Mouse (Mus musculus): ENCODE measurements around the gene Acsl3. TPM values are rescaled to one million over a fixed set of nuclear protein-coding genes. Genes with fewer than 3 reads are reported as not detected.

The Acsl3 gene
- polyA plus RNA-seq, 1 experiment from 2014 or later, result 97.7 TPM

DNA sequence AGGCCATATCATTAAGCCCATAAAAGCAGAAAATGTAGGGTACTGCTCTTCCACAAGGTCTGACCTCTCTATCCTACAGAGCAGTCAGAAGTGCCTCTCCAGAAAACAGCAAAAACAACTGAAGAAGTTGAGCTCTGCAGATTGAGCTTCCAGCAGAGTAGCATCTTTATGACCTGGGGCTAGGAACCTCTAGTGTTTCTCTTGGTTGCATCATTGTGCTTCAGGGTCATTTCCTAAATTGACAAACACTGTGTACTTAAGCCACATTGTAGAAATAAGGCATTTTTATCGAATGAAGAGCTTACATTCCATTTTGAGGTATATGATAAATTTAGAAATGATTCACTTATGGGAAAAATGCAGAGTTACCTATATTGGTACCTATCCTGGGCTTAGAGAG is 9.0 kb downstream of the Acsl3 start:
- Histone ChIP-seq H3K36me3 (ENCODE audit: control insufficient read depth, insufficient read depth, low read length) (peaks cover 42% of the 10 kb centered on the region), H3K9me3 (ENCODE audit: control insufficient read depth, low read length) (no peaks in the 10 kb centered on the region), H3K9ac (ENCODE audit: low read depth, low read length) (no peak overlapping the region), H3K27me3 (ENCODE audit: control insufficient read depth, insufficient read depth, low read length) (no peaks in the 10 kb centered on the region), H3K4me3 (ENCODE audit: low read length) (no peak overlapping the region), H3K27ac (ENCODE audit: low read depth, low read length) (no peak overlapping the region), H3K4me1 (ENCODE audit: control insufficient read depth, insufficient read depth, low read length) (no peaks in the 10 kb centered on the region), H3K4me2 (replicated peaks; ENCODE audit: low read depth, low read length) (no peak overlapping the region)
- ATAC-seq (ENCODE audit: low FRiP score, low TSS enrichment), result no peak
- 95% methylated on average over 1 of the region's 1 CpGs for WGBS

DNA sequence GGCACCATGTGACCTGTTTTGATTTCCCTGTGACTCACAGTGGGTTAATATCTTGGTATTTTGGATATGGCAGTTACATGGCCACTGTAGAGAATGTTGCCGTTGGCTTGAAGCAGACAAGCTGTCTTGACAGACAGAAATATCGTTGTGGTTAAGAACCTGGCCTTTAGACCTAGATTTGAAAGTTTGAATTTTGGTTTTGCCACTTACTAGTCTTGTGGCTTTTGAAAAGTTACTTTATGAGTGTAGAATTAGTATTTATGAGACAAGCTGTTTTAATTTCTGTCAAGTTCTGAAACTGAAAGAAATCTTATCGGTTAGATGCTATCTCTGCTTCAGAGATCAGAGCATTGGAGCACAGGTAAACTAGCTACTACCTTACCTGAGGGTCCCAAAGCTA is 24.7 kb downstream of the Acsl3 start:
- WGBS, result 90% methylated on average over 3 of the region's 3 CpGs
- Histone ChIP-seq H3K4me1 (ENCODE audit: control insufficient read depth, insufficient read depth, low read length) (no peaks in the 10 kb centered on the region), H3K27me3 (ENCODE audit: control insufficient read depth, insufficient read depth, low read length) (no peaks in the 10 kb centered on the region), H3K36me3 (ENCODE audit: control insufficient read depth, insufficient read depth, low read length) (peaks cover 5% of the 10 kb centered on the region; the same call in 1 of the 2 replicates), H3K9ac (ENCODE audit: low read depth, low read length) (no peak overlapping the region), H3K4me3 (ENCODE audit: low read length) (no peak overlapping the region), H3K9me3 (ENCODE audit: control insufficient read depth, low read length) (no peaks in the 10 kb centered on the region), H3K27ac (ENCODE audit: low read depth, low read length) (no peak overlapping the region), H3K4me2 (replicated peaks; ENCODE audit: low read depth, low read length) (no peak overlapping the region)
- ATAC-seq (ENCODE audit: low FRiP score, low TSS enrichment), result no peak

DNA sequence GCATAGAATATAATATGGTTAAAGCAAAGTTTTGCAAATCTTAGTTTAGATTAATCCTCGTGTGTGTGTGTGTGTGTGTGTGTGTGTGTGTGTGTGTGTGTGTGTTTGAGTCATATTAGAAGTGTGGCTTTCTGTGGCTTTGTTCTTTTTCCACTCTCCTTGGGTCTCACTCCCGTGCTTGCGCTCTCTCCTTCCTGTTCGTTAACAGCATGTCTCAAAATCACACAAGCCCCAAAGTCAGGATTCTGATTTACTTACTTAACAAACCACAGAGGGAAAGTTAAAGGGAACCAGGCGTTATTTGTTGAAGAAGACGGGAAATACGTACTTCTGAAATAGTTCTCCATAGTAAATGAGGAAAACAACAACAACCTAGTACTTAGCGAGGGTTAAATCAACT is 26.5 kb downstream of the Acsl3 start:
- H3K27ac ChIP-seq (ENCODE audit: low read depth, low read length), result no peak overlapping the region
- H3K4me3 ChIP-seq (ENCODE audit: low read length), result no peak overlapping the region
- H3K9ac ChIP-seq (ENCODE audit: low read depth, low read length), result no peak overlapping the region
- WGBS, result 88% methylated on average over 8 of the region's 8 CpGs
- H3K27me3 ChIP-seq (ENCODE audit: control insufficient read depth, insufficient read depth, low read length), result no peaks in the 10 kb centered on the region
- H3K4me1 ChIP-seq (ENCODE audit: control insufficient read depth, insufficient read depth, low read length), result no peaks in the 10 kb centered on the region
- peaks cover 11% of the 10 kb centered on the region; the same call in 1 of the 2 replicates for H3K36me3 ChIP-seq (ENCODE audit: control insufficient read depth, insufficient read depth, low read length)
- H3K4me2 ChIP-seq (replicated peaks; ENCODE audit: low read depth, low read length), result no peak overlapping the region
- ATAC-seq (ENCODE audit: low FRiP score, low TSS enrichment), result no peak
- H3K9me3 ChIP-seq (ENCODE audit: control insufficient read depth, low read length), result no peaks in the 10 kb centered on the region

DNA sequence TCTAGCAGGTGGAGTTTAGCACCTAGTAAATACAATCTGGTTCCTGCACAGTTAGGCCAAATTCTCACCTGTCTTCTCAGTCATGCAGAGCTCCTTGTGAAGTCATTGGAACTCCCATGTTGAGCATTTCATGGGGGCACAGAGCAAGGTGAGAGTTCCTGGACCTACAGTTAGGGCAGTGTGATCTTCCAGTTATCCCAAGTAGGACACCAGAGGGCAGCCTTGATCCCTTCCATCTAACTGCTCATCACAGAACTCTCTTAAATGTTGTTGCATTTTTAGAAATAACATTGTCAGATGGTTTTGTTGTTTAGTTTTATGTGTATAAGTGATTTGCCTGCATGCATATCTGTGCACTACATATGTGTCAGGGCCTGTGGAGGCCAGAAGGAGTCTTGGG is 29.2 kb downstream of the Acsl3 start:
- peaks cover 15% of the 10 kb centered on the region; the same call in 1 of the 2 replicates for H3K36me3 ChIP-seq (ENCODE audit: control insufficient read depth, insufficient read depth, low read length)
- H3K27me3 ChIP-seq (ENCODE audit: control insufficient read depth, insufficient read depth, low read length), result no peaks in the 10 kb centered on the region
- H3K4me3 ChIP-seq (ENCODE audit: low read length), result no peak overlapping the region
- no peak for ATAC-seq (ENCODE audit: low FRiP score, low TSS enrichment)
- H3K4me1 ChIP-seq (ENCODE audit: control insufficient read depth, insufficient read depth, low read length), result no peaks in the 10 kb centered on the region
- no peak overlapping the region for H3K9ac ChIP-seq (ENCODE audit: low read depth, low read length)
- H3K9me3 ChIP-seq (ENCODE audit: control insufficient read depth, low read length), result no peaks in the 10 kb centered on the region
- H3K27ac ChIP-seq (ENCODE audit: low read depth, low read length), result no peak overlapping the region
- no peak overlapping the region for H3K4me2 ChIP-seq (replicated peaks; ENCODE audit: low read depth, low read length)

DNA sequence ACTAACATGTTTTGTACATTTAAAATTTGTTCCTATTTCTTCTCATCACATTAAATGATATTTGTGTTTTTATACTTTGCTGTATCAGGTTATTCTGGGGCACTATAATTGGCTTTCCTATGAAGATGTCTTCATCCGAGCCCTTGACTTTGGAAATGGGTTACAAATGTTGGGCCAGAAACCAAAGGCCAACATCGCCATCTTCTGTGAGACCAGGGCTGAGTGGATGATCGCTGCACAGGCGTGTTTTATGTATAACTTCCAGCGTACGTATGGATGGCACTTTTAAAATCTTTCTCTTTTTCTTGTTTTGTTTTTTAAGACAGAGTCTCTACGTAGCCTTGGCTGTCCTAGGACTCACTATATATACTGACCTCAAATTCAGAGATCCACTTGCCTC is 30.5 kb downstream of the Acsl3 start:
- WGBS, result 87% methylated on average over 7 of the region's 7 CpGs

DNA sequence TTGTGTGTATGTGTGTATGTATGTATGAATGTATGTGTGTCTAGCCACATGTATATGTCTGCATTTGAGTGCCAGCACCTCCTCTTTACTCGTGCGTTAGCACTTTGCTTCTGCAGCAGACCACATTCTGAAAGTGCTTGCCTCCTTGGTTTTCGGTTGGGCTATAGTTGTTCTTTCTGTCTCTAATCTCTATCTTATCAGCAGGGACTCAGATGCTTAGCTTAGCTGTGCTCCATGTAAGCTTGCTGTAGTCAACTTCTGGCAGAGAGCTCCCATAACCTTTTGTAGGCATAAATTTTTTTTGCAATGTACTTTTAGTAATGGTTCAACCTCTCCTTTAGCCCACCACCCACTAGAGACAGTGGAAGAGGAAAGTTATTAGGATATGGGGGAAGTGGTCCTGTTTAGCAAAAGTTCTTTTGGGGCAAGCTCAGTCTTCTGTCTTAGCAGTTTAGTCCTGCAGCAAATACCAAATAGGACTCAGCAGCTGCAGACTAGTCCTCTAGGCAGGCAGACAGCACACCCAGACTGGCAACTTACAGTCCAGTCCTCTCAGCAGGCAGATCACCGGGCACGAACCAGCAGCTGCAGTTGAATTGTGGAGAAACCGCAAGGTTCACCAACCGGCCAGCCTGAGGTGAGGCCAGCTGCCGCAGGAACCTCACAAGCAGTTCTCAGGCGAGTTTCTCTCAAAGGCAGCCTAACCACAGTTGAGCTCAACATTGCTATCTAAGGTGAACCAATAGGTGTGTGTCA is 37.1 kb downstream of the Acsl3 start:
- no peaks in the 10 kb centered on the region for H3K9me3 ChIP-seq (ENCODE audit: control insufficient read depth, low read length)
- H3K36me3 ChIP-seq (ENCODE audit: control insufficient read depth, insufficient read depth, low read length), result peaks cover 64% of the 10 kb centered on the region
- no peak overlapping the region for H3K4me2 ChIP-seq (replicated peaks; ENCODE audit: low read depth, low read length)
- 94% methylated on average over 9 of the region's 9 CpGs for WGBS
- no peaks in the 10 kb centered on the region for H3K27me3 ChIP-seq (ENCODE audit: control insufficient read depth, insufficient read depth, low read length)
- H3K9ac ChIP-seq (ENCODE audit: low read depth, low read length), result no peak overlapping the region
- no peak for ATAC-seq (ENCODE audit: low FRiP score, low TSS enrichment)
- no peak overlapping the region for H3K27ac ChIP-seq (ENCODE audit: low read depth, low read length)
- no peaks in the 10 kb centered on the region for H3K4me1 ChIP-seq (ENCODE audit: control insufficient read depth, insufficient read depth, low read length)
- no peak overlapping the region for H3K4me3 ChIP-seq (ENCODE audit: low read length)

More for the DNA sequence above, 30.5 kb downstream of the Acsl3 start:
- no peaks in the 10 kb centered on the region for H3K9me3 ChIP-seq (ENCODE audit: control insufficient read depth, low read length)
- H3K27me3 ChIP-seq (ENCODE audit: control insufficient read depth, insufficient read depth, low read length), result no peaks in the 10 kb centered on the region
- H3K4me1 ChIP-seq (ENCODE audit: control insufficient read depth, insufficient read depth, low read length), result no peaks in the 10 kb centered on the region
- H3K27ac ChIP-seq (ENCODE audit: low read depth, low read length), result no peak overlapping the region
- H3K4me2 ChIP-seq (replicated peaks; ENCODE audit: low read depth, low read length), result no peak overlapping the region
- ATAC-seq (ENCODE audit: low FRiP score, low TSS enrichment), result no peak
- no peak overlapping the region for H3K9ac ChIP-seq (ENCODE audit: low read depth, low read length)
- H3K36me3 ChIP-seq (ENCODE audit: control insufficient read depth, insufficient read depth, low read length), result peaks cover 25% of the 10 kb centered on the region
- no peak overlapping the region for H3K4me3 ChIP-seq (ENCODE audit: low read length)

DNA sequence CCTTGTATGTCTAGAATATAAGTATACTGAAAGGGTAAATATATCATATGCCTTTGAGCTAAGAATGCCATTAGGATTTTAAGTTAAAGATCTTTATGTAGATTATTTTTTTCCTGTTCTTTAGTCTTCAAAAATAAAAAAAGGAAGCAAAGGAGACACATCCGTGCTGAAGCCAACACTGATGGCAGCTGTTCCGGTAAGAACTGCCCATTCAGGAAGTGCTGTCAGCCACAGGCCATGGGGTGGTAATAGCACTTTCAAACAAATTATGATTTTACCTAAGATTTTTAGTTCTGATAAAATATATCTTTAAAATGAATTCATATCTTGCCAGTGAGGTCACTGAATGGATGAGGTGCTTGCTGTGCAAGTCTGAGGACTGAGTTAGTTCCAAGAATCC is 38.7 kb downstream of the Acsl3 start:
- Histone ChIP-seq H3K27ac (ENCODE audit: low read depth, low read length) (no peak overlapping the region), H3K4me2 (replicated peaks; ENCODE audit: low read depth, low read length) (no peak overlapping the region), H3K4me3 (ENCODE audit: low read length) (no peak overlapping the region), H3K4me1 (ENCODE audit: control insufficient read depth, insufficient read depth, low read length) (no peaks in the 10 kb centered on the region), H3K9ac (ENCODE audit: low read depth, low read length) (no peak overlapping the region), H3K36me3 (ENCODE audit: control insufficient read depth, insufficient read depth, low read length) (peaks cover 65% of the 10 kb centered on the region), H3K9me3 (ENCODE audit: control insufficient read depth, low read length) (no peaks in the 10 kb centered on the region), H3K27me3 (ENCODE audit: control insufficient read depth, insufficient read depth, low read length) (no peaks in the 10 kb centered on the region)
- ATAC-seq (ENCODE audit: low FRiP score, low TSS enrichment), result no peak
- WGBS, result 86% methylated on average over 2 of the region's 2 CpGs

DNA sequence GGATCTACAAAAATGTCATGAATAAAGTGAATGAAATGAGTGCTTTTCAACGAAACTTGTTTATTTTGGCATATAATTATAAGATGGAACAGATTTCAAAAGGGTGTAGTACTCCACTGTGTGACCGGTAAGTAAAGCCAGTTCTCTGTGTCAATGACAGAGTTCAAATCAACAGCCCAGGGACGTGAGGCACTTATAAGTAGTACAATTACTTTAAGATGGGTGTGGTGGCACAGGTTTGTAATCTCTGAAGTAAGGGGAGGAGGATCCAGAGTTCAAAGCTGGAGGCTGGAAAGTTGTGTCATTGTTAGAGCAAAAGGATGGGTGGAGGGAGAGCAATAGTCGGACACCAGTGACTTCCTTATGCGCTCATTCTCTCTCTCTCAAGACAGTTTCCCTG is 39.3 kb downstream of the Acsl3 start:
- no peak overlapping the region for H3K27ac ChIP-seq (ENCODE audit: low read depth, low read length)

DNA sequence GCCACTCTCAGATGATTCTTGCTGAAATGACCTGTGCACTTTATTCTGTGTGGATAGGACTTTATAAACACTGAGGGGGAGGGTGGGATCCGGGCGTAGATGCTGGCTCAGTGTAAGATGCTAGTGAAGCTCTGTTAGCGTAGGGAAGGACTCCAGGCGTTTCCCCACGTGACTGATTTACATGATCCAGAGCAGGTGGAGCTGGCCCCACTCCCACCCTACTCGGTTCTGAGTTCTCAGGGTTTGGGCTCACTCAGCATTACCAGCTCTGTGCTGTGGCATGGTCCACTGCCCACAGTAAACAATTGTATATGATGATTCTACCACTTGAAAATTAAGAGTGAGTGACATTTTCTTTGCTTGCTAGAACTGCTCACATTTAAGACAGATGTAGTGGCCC is 40.5 kb downstream of the Acsl3 start:
- H3K9ac ChIP-seq (ENCODE audit: low read depth, low read length), result no peak overlapping the region
- H3K36me3 ChIP-seq (ENCODE audit: control insufficient read depth, insufficient read depth, low read length), result peaks cover 67% of the 10 kb centered on the region
- no peak for ATAC-seq (ENCODE audit: low FRiP score, low TSS enrichment)

More for the DNA sequence above, 39.3 kb downstream of the Acsl3 start:
- Histone ChIP-seq H3K27me3 (ENCODE audit: control insufficient read depth, insufficient read depth, low read length) (no peaks in the 10 kb centered on the region), H3K4me1 (ENCODE audit: control insufficient read depth, insufficient read depth, low read length) (no peaks in the 10 kb centered on the region), H3K9ac (ENCODE audit: low read depth, low read length) (no peak overlapping the region), H3K36me3 (ENCODE audit: control insufficient read depth, insufficient read depth, low read length) (peaks cover 68% of the 10 kb centered on the region), H3K9me3 (ENCODE audit: control insufficient read depth, low read length) (no peaks in the 10 kb centered on the region), H3K4me2 (replicated peaks; ENCODE audit: low read depth, low read length) (no peak overlapping the region), H3K4me3 (ENCODE audit: low read length) (no peak overlapping the region)
- ATAC-seq (ENCODE audit: low FRiP score, low TSS enrichment), result no peak
- WGBS, result 83% methylated on average over 5 of the region's 5 CpGs

More for the DNA sequence above, 40.5 kb downstream of the Acsl3 start:
- Histone ChIP-seq H3K9me3 (ENCODE audit: control insufficient read depth, low read length) (no peaks in the 10 kb centered on the region), H3K4me3 (ENCODE audit: low read length) (no peak overlapping the region), H3K4me2 (replicated peaks; ENCODE audit: low read depth, low read length) (no peak overlapping the region), H3K27ac (ENCODE audit: low read depth, low read length) (no peak overlapping the region), H3K27me3 (ENCODE audit: control insufficient read depth, insufficient read depth, low read length) (no peaks in the 10 kb centered on the region), H3K4me1 (ENCODE audit: control insufficient read depth, insufficient read depth, low read length) (no peaks in the 10 kb centered on the region)
- 60% methylated on average over 6 of the region's 6 CpGs for WGBS

Measured in kidney, embryonic 14.5 days (tissue).